Mouse (Mus musculus) kidney, adult 2 months (tissue): ENCODE results near the gene Smpdl3a.

ENCODE experiments used
- CTCF ChIP-seq: fragments of 200-500 bp; conservative IDR thresholded peaks from 2 replicates; pipeline ENCODE4 v1.5.1; 2011; ENCODE audit warnings: low read depth, mild to moderate bottlenecking, control low read depth, low read length, moderate library complexity, mixed read lengths; ENCODE audit not compliant: insufficient read depth, insufficient read length
- POLR2A ChIP-seq: fragments of 200-500 bp; IDR thresholded peaks from one replicate; pipeline ENCODE4 v1.6.1; 2011; ENCODE audit warnings: low read depth, low read length, control low read depth

DNA sequence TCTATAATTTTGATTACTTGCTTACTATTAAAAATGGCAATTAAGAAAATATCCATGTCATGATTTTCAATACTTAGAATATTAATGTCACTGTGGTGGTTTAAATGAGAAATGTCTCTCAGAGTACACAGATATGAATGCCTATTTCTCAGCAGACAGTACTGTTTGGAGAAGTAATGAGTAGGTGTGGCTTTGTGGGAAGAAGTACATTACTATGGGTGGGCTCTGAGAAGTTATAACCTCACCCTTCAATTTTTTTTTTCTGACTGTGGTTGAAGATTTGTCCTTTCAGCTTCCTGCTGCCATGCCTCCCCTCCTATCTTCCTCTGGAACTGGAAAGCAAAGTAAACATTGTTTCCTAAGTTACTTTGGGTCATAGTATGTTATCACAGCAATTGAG is 41.8 kb downstream of the Smpdl3a start:
- TF ChIP-seq CTCF (no peak), POLR2A (no peak)
